ENCODE assay signal across 24 mouse cellular contexts in genomic region chr2:169397758-169398157, GRCm38 (mm10).
DNase-seq lines count a peak whose midpoint lies in the region; ATAC-seq lines count a peak whose summit lies in the region.
"Had no signal": no experiment of that assay in that cellular context is flagged by ENCODE, and none has a peak within 500 bp of the region (broad histone marks: within the 10 kb centered on the region; RNA-seq: fewer than 3 reads in every experiment).

No protein-coding gene starts in this region.

- H3K27ac ChIP-seq in neural tube, embryonic 12.5 days: no peak overlapping the region
- 0 out of 2 replicates have a peak overlapping the region, but pooled peaks have one; percentile 31 for H3K27ac ChIP-seq in limb, embryonic 10.5 days
- H3K27ac ChIP-seq: embryonic facial prominence, embryonic 12.5 days; hindbrain, embryonic 13.5 days; layer of hippocampus, adult 2 months; left cerebral cortex, adult 2 months; midbrain, embryonic 12.5 days had no signal

- H3K27me3 ChIP-seq in neural tube, embryonic 12.5 days (replicated peaks): no peaks in the 10 kb centered on the region
- no peaks in the 10 kb centered on the region for H3K27me3 ChIP-seq in limb, embryonic 10.5 days (ENCODE audit: low read depth, poor library complexity, severe bottlenecking)
- H3K27me3 ChIP-seq: embryonic facial prominence, embryonic 12.5 days; heart, embryonic 12.5 days; hindbrain, embryonic 13.5 days; midbrain, embryonic 12.5 days had no signal

- ATAC-seq in neural tube, embryonic 12.5 days (ENCODE audit: low FRiP score, low read depth): peak; percentile 70; the same call in 1 of the 2 replicates
- no peak for ATAC-seq in activated CD4-positive, CD25-positive, alpha-beta regulatory T cell, adult 4 months
- ATAC-seq: forebrain, embryonic 14.5 days; intestine, postnatal 0 days had no signal

- peaks cover 9% of the 10 kb centered on the region for H3K4me1 ChIP-seq in neural tube, embryonic 12.5 days
- H3K4me1 ChIP-seq in limb, embryonic 10.5 days: peaks cover 22% of the 10 kb centered on the region
- H3K4me1 ChIP-seq: embryonic facial prominence, embryonic 12.5 days; heart, embryonic 12.5 days; midbrain, embryonic 12.5 days had no signal

- H3K9me3 ChIP-seq in neural tube, embryonic 12.5 days: no peaks in the 10 kb centered on the region
- no peaks in the 10 kb centered on the region for H3K9me3 ChIP-seq in limb, embryonic 10.5 days (replicated peaks)
- H3K9me3 ChIP-seq: embryonic facial prominence, embryonic 12.5 days; hindbrain, embryonic 13.5 days had no signal

- no peak overlapping the region for H3K4me3 ChIP-seq in neural tube, embryonic 12.5 days
- H3K4me3 ChIP-seq in limb, embryonic 10.5 days: no peak overlapping the region
- H3K4me3 ChIP-seq: embryonic facial prominence, embryonic 12.5 days; heart, embryonic 12.5 days; hindbrain, embryonic 13.5 days; layer of hippocampus, adult 2 months; left cerebral cortex, adult 2 months; midbrain, embryonic 12.5 days; myocyte had no signal

- DNase-seq in neural tube, embryonic 10.5 days (ENCODE audit: extremely low spot score, low spot score): no peak
- no peak for DNase-seq in limb, embryonic 10.5 days (ENCODE audit: low spot score)
- peak; percentile 56 for DNase-seq in mesoderm, embryonic 11.5 days (ENCODE audit: low read depth, low spot score)
- DNase-seq in urinary bladder, postnatal 10 days (ENCODE audit: low spot score): no peak
- DNase-seq: B cell, adult 2 months; cerebellum, adult 11-12 months; cerebellum, adult 9-11 months; heart, postnatal 4 days; kidney, adult 9 months; kidney, postnatal 14 days; thymus, postnatal 4 days had no signal

- H3K4me2 ChIP-seq in neural tube, embryonic 12.5 days (replicated peaks): no peak overlapping the region
- H3K4me2 ChIP-seq: embryonic facial prominence, embryonic 12.5 days; heart, embryonic 12.5 days; hindbrain, embryonic 13.5 days; liver, embryonic 11.5 days; midbrain, embryonic 12.5 days had no signal

- H3K9ac ChIP-seq in neural tube, embryonic 12.5 days: no peak overlapping the region
- H3K9ac ChIP-seq: embryonic facial prominence, embryonic 12.5 days; heart, embryonic 12.5 days; hindbrain, embryonic 13.5 days; liver, postnatal 0 days; midbrain, embryonic 12.5 days had no signal

- H3K36me3 ChIP-seq in neural tube, embryonic 12.5 days: no peaks in the 10 kb centered on the region
- H3K36me3 ChIP-seq in limb, embryonic 10.5 days: no peaks in the 10 kb centered on the region
- H3K36me3 ChIP-seq: embryonic facial prominence, embryonic 12.5 days; heart, embryonic 12.5 days; hindbrain, embryonic 13.5 days; midbrain, embryonic 12.5 days had no signal

- 14% methylated on average over 6 of the region's 6 CpGs for WGBS in neural tube, embryonic 12.5 days
- 22% methylated on average over 6 of the region's 6 CpGs for WGBS in limb, embryonic 10.5 days
